Mouse (Mus musculus): ENCODE measurements at regions not wholly inside any gene's neighbourhood (a gene's known extent, or its start where the extent isn't known, plus 50 kb on each side); places are given as distances from the start of the nearest gene placed in this dataset.

- no peak for DNase-seq
Observed at GRCm38 (mm10) chr4:31835051-31835450, 128.8 kb upstream of the Map3k7 start.

- no peak for DNase-seq
Observed at GRCm38 (mm10) chr4:31838592-31838991, 125.3 kb upstream of the Map3k7 start.

GRCm38 (mm10) chr4:31849763-31850162 is 114.1 kb upstream of the Map3k7 start:
- DNase-seq = no peak

DNA sequence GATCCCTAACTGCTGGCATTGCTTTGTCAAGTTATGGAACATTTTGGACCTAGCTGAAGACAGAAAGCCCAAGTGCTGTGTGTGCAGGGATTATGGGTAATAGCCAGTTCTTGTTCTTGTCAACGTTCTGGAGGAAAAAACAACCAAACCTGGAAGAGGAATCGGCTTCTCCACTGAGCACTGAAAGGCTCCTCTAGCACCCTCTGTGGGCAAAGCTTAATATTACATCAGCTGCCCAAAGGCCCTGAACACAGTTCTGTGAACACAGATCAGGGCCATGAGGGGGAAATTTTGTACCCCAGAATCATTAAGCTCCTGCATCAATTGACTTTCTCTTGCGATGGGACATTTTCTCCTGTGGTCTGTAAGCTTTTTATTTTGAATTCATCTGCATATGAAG is 112.9 kb upstream of the Map3k7 start:
- peak; percentile 56 to 63 for DNase-seq

- DNase-seq = no peak
Observed at GRCm38 (mm10) chr4:31853851-31854250, 110.0 kb upstream of the Map3k7 start.

- DNase-seq = no peak
Observed at GRCm38 (mm10) chr4:31860389-31860788, 103.5 kb upstream of the Map3k7 start.

- DNase-seq = no peak
Observed at GRCm38 (mm10) chr4:31861172-31861571, 102.7 kb upstream of the Map3k7 start.

DNA sequence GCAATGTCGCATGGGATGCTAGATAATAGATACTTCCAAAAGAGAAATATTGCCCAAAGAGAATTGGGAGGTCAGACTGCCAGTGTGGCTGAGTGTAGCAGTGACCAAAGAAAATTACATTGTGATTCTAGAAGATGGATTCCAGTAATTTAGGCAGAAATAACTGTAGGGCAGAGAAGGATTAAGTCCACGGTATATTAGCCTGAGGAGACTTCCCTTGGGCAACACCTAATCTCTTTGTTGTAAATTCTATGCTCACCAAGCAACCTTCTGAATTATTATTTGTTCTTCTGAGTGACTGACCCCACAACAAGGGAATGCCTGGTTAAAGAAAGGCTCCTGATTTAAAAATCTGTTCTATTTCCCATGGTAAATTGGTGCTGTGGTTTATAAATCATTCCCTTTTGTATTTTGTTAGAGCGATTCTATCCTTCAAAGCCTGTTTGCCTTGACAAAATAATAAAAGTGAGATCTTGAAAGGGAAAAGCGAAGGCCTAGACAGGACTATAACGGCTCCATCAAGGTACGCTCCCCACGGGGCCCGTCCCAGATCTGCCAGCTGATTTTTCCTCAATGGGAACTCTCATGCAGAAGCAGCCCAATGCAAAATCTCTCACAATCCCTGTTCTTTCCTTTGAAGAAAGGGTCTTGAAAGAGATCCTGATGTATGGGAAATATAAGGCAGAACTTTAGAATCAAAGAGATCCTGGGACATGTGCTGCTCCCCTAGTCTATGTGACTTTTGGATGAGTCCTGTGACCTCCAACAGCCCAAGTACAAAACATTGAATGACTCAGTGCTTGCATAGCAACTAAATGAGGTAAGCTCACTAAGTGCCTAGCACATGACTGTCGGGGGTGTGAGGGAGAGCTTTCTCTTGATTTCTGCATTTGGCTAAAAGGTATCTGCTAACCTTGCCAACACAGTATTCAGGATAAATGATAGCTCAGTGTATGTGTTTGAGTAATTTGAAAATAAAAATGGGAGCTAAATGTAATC is 90.6 kb upstream of the Map3k7 start:
- no peak for DNase-seq

GRCm38 (mm10) chr4:31877389-31877788 is 86.5 kb upstream of the Map3k7 start:
- peak; percentile 80 to 86 for DNase-seq

DNA sequence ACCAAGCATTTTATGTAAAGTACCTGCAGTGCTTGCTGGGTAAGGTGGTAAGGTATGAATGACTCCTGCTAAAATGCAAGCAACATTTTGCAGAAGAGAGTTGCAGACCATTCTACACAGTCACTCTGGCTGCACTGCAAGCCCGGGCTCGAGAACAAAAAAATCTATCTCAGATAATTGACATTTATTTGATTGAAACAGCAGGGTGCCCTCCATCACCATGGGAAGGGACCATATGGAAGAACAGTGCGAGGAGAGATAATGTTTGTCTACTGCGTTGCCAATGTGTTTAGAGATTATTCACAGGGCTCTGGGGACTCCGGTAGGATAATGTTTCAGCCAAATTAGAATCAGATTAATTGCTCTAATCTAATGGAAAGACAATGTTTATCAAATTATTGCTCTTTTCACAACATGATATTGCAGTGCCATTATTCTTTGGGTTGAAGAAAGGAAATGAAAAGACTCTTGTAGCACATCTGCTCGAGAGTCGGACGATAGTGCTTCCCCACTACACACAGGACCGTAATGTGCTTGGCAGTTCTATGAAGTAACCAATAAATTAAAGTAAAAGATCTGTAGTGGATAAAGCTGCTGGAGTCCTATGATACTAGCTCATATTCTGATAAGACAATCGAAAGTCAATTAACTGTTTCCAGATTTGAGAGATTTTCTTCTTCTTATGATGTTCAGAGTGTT is 85.3 kb upstream of the Map3k7 start:
- peak; percentile 52 to 61 for DNase-seq

DNA sequence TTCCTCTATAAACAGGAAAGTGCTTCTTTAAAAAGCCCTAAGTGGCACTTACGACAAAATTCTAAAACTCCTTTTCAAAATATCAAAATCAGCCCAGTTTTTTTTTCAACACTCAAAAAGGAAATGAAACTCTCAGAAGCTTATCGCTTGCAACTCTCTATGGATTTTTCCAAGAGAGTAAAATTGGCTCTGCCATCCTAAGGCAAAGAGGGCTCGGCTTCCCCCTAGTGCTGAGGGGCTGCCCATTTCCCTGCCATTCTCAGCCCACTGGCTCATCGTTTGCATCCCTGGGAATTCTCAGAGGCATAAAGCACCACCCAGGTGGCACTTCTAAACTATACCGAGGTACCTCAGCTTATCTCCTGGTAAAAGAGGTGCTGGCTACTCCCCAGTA is 84.7 kb upstream of the Map3k7 start:
- DNase-seq = peak; percentile 38 to 41

- DNase-seq = no peak
Observed at GRCm38 (mm10) chr4:31880213-31880612, 83.7 kb upstream of the Map3k7 start.

DNA sequence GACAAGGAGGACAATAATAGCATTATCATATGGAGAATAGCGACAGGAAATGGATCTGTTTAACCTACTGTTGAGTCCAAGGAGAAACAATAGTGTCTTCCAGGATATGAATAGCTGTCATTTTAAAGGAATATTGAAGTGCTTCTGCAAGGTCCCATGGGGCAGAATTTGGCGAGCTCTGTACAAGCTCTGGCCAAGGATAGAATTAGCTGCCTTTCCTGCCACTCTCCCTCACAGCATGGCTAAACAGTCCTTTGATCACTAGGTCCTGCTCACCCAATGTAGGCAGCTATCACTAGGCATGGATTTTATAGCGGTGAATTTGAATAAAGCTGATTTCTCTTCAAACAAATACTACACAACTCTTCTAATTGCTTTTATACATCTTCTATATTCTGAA is 74.2 kb upstream of the Map3k7 start:
- DNase-seq = peak; percentile 81 to 89

DNA sequence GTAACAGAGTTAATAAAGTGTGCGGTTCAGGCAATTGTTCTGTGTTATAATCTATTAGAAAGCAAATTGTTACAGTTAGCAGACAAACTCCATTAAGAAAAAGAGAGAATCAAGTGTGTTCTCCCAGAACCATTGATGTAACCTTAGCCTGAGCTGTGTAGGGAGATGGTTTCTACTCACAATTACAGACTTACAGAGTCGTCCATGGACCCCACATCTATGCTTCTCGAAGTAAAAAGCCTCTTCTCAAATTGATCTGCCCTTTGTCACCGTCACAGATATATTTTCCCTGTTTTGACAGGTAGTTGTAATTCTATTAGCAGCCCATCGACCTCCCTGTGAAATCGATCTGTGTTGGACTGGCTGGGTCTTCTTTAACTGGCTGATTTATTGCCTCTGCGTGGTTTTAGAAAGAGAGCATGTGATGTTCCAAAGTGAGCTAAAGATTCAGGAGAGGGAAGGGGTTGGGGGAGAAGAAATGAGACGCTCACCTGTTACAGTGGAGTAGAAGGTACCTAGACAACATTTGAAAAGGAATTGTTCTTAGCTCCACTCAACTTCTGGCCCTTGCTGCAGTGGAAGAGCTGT is 54.7 kb upstream of the Map3k7 start:
- DNase-seq = no peak
